Mouse (Mus musculus): ENCODE results near the gene Gm11562. TPM values are rescaled to one million over a fixed set of nuclear protein-coding genes. Genes with fewer than 3 reads are reported as not detected.
"Not testable (repeated sequence)": the region's sequence is repeated elsewhere in the genome, so short reads cannot be mapped to it uniquely, and the experiment has no call there.

The Gm11562 gene
- total RNA-seq, 2 experiments from 2014 or later, result not detected

- not testable (repeated sequence) for ATAC-seq (replicated peaks; ENCODE audit: low FRiP score, low TSS enrichment, poor library complexity, severe bottlenecking)
Measured at GRCm38 (mm10) chr11:99597742-99598141, 22.5 kb downstream of the Gm11562 start, which contains the start of gene Krtap9-3. Krtap9-3 (minus strand) TSS chr11:99598105.

- no peak for ATAC-seq (replicated peaks; ENCODE audit: low FRiP score, low TSS enrichment, poor library complexity, severe bottlenecking)
Measured at GRCm38 (mm10) chr11:99590981-99591380, 29.3 kb downstream of the Gm11562 start, which contains the start of gene Krtap1-3. Krtap1-3 (minus strand) TSS chr11:99591339.

GRCm38 (mm10) chr11:99585096-99585495 lies 35.1 kb downstream of the Gm11562 start:
- ATAC-seq (replicated peaks; ENCODE audit: low FRiP score, low TSS enrichment, poor library complexity, severe bottlenecking), result no peak

DNA sequence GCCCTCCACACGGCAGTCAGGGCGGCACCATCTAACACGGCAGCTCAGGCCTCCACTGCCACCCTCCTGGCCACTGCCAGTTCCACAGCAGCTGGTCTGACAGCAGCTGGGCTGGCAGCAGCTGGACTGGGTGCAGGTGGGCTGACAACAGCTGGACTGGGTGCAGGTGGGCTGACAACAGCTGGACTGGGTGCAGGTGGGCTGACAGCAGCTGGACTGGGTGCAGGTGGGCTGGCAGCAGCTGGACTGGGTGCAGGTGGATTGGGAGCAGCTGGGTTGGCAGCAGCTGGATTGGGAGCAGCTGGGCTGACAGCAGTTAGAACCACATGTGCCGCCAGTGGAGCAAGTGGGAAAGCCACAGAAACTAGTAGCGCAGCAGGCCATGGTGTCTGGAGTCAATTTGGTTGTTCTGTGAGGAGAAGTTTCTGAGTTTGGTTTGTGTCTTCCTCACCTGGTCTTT lies 37.0 kb downstream of the Gm11562 start, which contains the start of gene Krtap1-4:
Gene Krtap1-4, minus strand, starts transcription at position 410 of the 460 bp plus-strand sequence.
- ATAC-seq (replicated peaks; ENCODE audit: low FRiP score, low TSS enrichment, poor library complexity, severe bottlenecking), result no peak

GRCm38 (mm10) chr11:99581564-99581963 lies 38.7 kb downstream of the Gm11562 start:
- no peak for ATAC-seq (replicated peaks; ENCODE audit: low FRiP score, low TSS enrichment, poor library complexity, severe bottlenecking)

DNA sequence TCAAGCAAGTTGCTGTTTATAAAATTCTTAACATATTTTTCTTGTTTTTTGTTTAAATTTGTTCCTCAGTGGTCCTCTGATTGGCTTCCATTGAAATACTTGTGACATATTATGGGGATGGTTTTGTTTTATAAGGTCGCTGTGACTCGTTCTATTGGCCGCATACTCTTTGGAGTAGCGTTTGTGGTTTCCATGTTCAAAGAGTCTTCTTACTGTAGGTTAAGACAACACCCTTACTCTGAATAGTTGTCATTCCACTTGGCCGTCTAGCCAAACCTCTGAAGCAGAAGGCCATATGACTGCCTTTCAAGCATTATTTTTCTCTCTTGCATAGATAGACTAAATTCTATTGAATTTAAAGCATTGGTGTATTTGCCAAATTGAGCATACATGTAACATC lies 39.2 kb downstream of the Gm11562 start:
- ATAC-seq (replicated peaks; ENCODE audit: low FRiP score, low TSS enrichment, poor library complexity, severe bottlenecking), result no peak

DNA sequence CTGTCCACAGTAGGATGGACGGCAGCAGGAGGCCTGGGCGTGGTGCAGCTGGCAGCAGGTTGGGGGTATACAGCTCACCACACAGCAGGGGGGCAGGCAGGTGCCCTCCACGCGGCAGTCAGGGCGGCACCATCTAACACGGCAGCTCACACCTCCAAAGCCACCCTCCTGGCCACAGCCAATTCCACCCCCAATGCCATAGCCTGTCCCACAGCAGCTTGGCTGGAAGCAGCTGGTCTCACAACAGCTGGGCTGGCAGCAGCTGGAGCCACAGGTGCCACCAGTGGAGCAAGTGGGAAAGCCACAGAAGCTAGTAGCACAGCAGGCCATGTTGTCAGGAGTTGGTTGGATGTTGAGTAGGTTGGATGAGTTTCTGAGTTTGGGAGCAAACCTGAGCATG lies 39.6 kb downstream of the Gm11562 start, which contains the start of gene Krtap1-5:
Gene Krtap1-5, minus strand, starts transcription at position 381 of the 400 bp plus-strand sequence.
- no peak for ATAC-seq (replicated peaks; ENCODE audit: low FRiP score, low TSS enrichment, poor library complexity, severe bottlenecking)

GRCm38 (mm10) chr11:99574106-99574505 lies 46.1 kb downstream of the Gm11562 start:
- peak; percentile 87 for ATAC-seq (replicated peaks; ENCODE audit: low FRiP score, low TSS enrichment, poor library complexity, severe bottlenecking)

DNA sequence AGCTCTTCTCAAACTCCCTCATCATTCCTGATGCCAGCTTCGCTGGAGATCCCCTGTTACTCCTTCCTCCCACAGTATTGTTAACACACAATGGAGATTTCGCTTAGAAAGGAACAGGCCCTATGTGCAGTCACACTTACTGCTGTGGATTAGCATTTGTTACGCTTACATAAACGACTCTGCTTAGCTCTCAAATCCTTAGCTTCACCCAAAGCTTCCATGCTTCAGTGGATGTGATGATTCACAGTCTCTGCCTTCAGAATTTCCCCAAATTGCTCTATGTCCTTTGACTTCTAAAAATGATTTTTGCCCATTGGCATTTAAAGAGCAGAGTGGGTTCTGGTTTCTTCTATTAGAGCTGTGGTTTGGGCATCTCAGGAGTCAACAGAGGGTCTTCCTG lies 47.1 kb downstream of the Gm11562 start:
- ATAC-seq (replicated peaks; ENCODE audit: low FRiP score, low TSS enrichment, poor library complexity, severe bottlenecking), result no peak

Other genes starting within 250 kb of the Gm11562 start
Only the 30 nearest of the 38 such genes appear.
- not detected in 2 replicates for gene Krt20, start 182.3 kb downstream of the Gm11562 start, total RNA-seq (2014; fragmentation: Nextera tagmentation)
- not detected in 2 replicates for gene Krt20, start 182.3 kb downstream of the Gm11562 start, total RNA-seq (2017)
- not detected in 2 replicates for gene Krt23, start 127.3 kb downstream of the Gm11562 start, total RNA-seq (2014; fragmentation: Nextera tagmentation)
- gene Krt23, start 127.3 kb downstream of the Gm11562 start, total RNA-seq (2017), result not detected in 2 replicates
- not detected in 2 replicates for gene Krt39, start 99.1 kb downstream of the Gm11562 start, total RNA-seq (2014; fragmentation: Nextera tagmentation)
- gene Krt39, start 99.1 kb downstream of the Gm11562 start, total RNA-seq (2017), result not detected in 2 replicates
- gene Krt40, start 77.3 kb downstream of the Gm11562 start, total RNA-seq (2014; fragmentation: Nextera tagmentation), result not detected in 2 replicates
- not detected in 2 replicates for gene Krt40, start 77.3 kb downstream of the Gm11562 start, total RNA-seq (2017)
- not detected in 2 replicates for gene Krtap3-3, start 69.6 kb downstream of the Gm11562 start, total RNA-seq (2014; fragmentation: Nextera tagmentation)
- gene Krtap3-3, start 69.6 kb downstream of the Gm11562 start, total RNA-seq (2017), result not detected in 2 replicates
- not detected in 2 replicates for gene Krtap3-2, start 63.6 kb downstream of the Gm11562 start, total RNA-seq (2014; fragmentation: Nextera tagmentation)
- not detected in 2 replicates for gene Krtap3-2, start 63.6 kb downstream of the Gm11562 start, total RNA-seq (2017)
- gene Gm11939, start 61.0 kb downstream of the Gm11562 start, total RNA-seq (2014; fragmentation: Nextera tagmentation), result not detected in 2 replicates
- gene Gm11939, start 61.0 kb downstream of the Gm11562 start, total RNA-seq (2017), result not detected in 2 replicates
- not detected in 2 replicates for gene Krtap3-1, start 53.8 kb downstream of the Gm11562 start, total RNA-seq (2014; fragmentation: Nextera tagmentation)
- not detected in 2 replicates for gene Krtap3-1, start 53.8 kb downstream of the Gm11562 start, total RNA-seq (2017)
- gene Krtap1-5, start 39.4 kb downstream of the Gm11562 start, total RNA-seq (2014; fragmentation: Nextera tagmentation), result not detected in 2 replicates
- not detected in 2 replicates for gene Krtap1-5, start 39.4 kb downstream of the Gm11562 start, total RNA-seq (2017)
- gene Krtap1-4, start 36.8 kb downstream of the Gm11562 start, total RNA-seq (2014; fragmentation: Nextera tagmentation), result not detected in 2 replicates
- gene Krtap1-4, start 36.8 kb downstream of the Gm11562 start, total RNA-seq (2017), result not detected in 2 replicates
- not detected in 2 replicates for gene Krtap1-3, start 29.1 kb downstream of the Gm11562 start, total RNA-seq (2014; fragmentation: Nextera tagmentation)
- gene Krtap1-3, start 29.1 kb downstream of the Gm11562 start, total RNA-seq (2017), result not detected in 2 replicates
- not detected in 2 replicates for gene Krtap9-3, start 22.3 kb downstream of the Gm11562 start, total RNA-seq (2014; fragmentation: Nextera tagmentation)
- gene Krtap9-3, start 22.3 kb downstream of the Gm11562 start, total RNA-seq (2017), result not detected in 2 replicates
- not detected in 2 replicates for gene Gm11938, start 17.1 kb downstream of the Gm11562 start, total RNA-seq (2014; fragmentation: Nextera tagmentation)
- gene Gm11938, start 17.1 kb downstream of the Gm11562 start, total RNA-seq (2017), result not detected in 2 replicates
- gene Gm11937, start 10.2 kb downstream of the Gm11562 start, total RNA-seq (2014; fragmentation: Nextera tagmentation), result not detected in 2 replicates
- not detected in 2 replicates for gene Gm11937, start 10.2 kb downstream of the Gm11562 start, total RNA-seq (2017)
- gene Krtap2-4, start 5.6 kb downstream of the Gm11562 start, total RNA-seq (2014; fragmentation: Nextera tagmentation), result not detected in 2 replicates
- not detected in 2 replicates for gene Krtap2-4, start 5.6 kb downstream of the Gm11562 start, total RNA-seq (2017)
- gene Krtap4-1, start 7.8 kb upstream of the Gm11562 start, total RNA-seq (2014; fragmentation: Nextera tagmentation), result not detected in 2 replicates
- not detected in 2 replicates for gene Krtap4-1, start 7.8 kb upstream of the Gm11562 start, total RNA-seq (2017)
- gene Krtap4-2, start 14.6 kb upstream of the Gm11562 start, total RNA-seq (2014; fragmentation: Nextera tagmentation), result not detected in 2 replicates
- gene Krtap4-2, start 14.6 kb upstream of the Gm11562 start, total RNA-seq (2017), result not detected in 2 replicates
- gene Krtap4-7, start 23.7 kb upstream of the Gm11562 start, total RNA-seq (2014; fragmentation: Nextera tagmentation), result not detected in 2 replicates
- gene Krtap4-7, start 23.7 kb upstream of the Gm11562 start, total RNA-seq (2017), result not detected in 2 replicates
- not detected in 2 replicates for gene Gm11555, start 29.8 kb upstream of the Gm11562 start, total RNA-seq (2014; fragmentation: Nextera tagmentation)
- not detected in 2 replicates for gene Gm11555, start 29.8 kb upstream of the Gm11562 start, total RNA-seq (2017)
- not detected in 2 replicates for gene Gm11563, start 38.5 kb upstream of the Gm11562 start, total RNA-seq (2014; fragmentation: Nextera tagmentation)
- not detected in 2 replicates for gene Gm11563, start 38.5 kb upstream of the Gm11562 start, total RNA-seq (2017)
- gene Krtap4-6, start 45.5 kb upstream of the Gm11562 start, total RNA-seq (2014; fragmentation: Nextera tagmentation), result not detected in 2 replicates
- not detected in 2 replicates for gene Krtap4-6, start 45.5 kb upstream of the Gm11562 start, total RNA-seq (2017)
- not detected in 2 replicates for gene Gm14190, start 70.3 kb upstream of the Gm11562 start, total RNA-seq (2014; fragmentation: Nextera tagmentation)
- gene Gm14190, start 70.3 kb upstream of the Gm11562 start, total RNA-seq (2017), result not detected in 2 replicates
- gene Gm14180, start 113.9 kb upstream of the Gm11562 start, total RNA-seq (2014; fragmentation: Nextera tagmentation), result not detected in 2 replicates
- not detected in 2 replicates for gene Gm14180, start 113.9 kb upstream of the Gm11562 start, total RNA-seq (2017)
- not detected in 2 replicates for gene Gm11595, start 152.5 kb upstream of the Gm11562 start, total RNA-seq (2014; fragmentation: Nextera tagmentation)
- gene Gm11595, start 152.5 kb upstream of the Gm11562 start, total RNA-seq (2017), result not detected in 2 replicates
- gene Krtap4-8, start 160.3 kb upstream of the Gm11562 start, total RNA-seq (2014; fragmentation: Nextera tagmentation), result not detected in 2 replicates
- not detected in 2 replicates for gene Krtap4-8, start 160.3 kb upstream of the Gm11562 start, total RNA-seq (2017)
- not detected in 2 replicates for gene Krtap4-9, start 164.8 kb upstream of the Gm11562 start, total RNA-seq (2014; fragmentation: Nextera tagmentation)
- not detected in 2 replicates for gene Krtap4-9, start 164.8 kb upstream of the Gm11562 start, total RNA-seq (2017)
- not detected in 2 replicates for gene Gm11596, start 173.0 kb upstream of the Gm11562 start, total RNA-seq (2014; fragmentation: Nextera tagmentation)
- gene Gm11596, start 173.0 kb upstream of the Gm11562 start, total RNA-seq (2017), result not detected in 2 replicates
- not detected in 2 replicates for gene Gm11569, start 178.5 kb upstream of the Gm11562 start, total RNA-seq (2014; fragmentation: Nextera tagmentation)
- gene Gm11569, start 178.5 kb upstream of the Gm11562 start, total RNA-seq (2017), result not detected in 2 replicates
- not detected in 2 replicates for gene Gm11554, start 184.0 kb upstream of the Gm11562 start, total RNA-seq (2014; fragmentation: Nextera tagmentation)
- not detected in 2 replicates for gene Gm11554, start 184.0 kb upstream of the Gm11562 start, total RNA-seq (2017)
- not detected in 2 replicates for gene Krtap4-13, start 189.5 kb upstream of the Gm11562 start, total RNA-seq (2014; fragmentation: Nextera tagmentation)
- not detected in 2 replicates for gene Krtap4-13, start 189.5 kb upstream of the Gm11562 start, total RNA-seq (2017)

All from megakaryocyte-erythroid progenitor cell, adult 5-6 weeks (primary cell).